Mouse (Mus musculus) heart, adult 2 months (tissue): ENCODE data around the gene Rgs9.

Experiments used
- CTCF ChIP-seq: fragments of 200-600 bp; IDR thresholded peaks from 2 replicates; pipeline ENCODE4 v1.8.1; 2022; ENCODE audit warnings: antibody characterized with exemption, mild to moderate bottlenecking, moderate library complexity
- POLR2A ChIP-seq: fragments of 200-500 bp; IDR thresholded peaks from 2 replicates; pipeline ENCODE4 v1.6.1; 2011; ENCODE audit warnings: mild to moderate bottlenecking, low read depth, low read length, control low read depth; ENCODE audit not compliant: insufficient read depth

DNA sequence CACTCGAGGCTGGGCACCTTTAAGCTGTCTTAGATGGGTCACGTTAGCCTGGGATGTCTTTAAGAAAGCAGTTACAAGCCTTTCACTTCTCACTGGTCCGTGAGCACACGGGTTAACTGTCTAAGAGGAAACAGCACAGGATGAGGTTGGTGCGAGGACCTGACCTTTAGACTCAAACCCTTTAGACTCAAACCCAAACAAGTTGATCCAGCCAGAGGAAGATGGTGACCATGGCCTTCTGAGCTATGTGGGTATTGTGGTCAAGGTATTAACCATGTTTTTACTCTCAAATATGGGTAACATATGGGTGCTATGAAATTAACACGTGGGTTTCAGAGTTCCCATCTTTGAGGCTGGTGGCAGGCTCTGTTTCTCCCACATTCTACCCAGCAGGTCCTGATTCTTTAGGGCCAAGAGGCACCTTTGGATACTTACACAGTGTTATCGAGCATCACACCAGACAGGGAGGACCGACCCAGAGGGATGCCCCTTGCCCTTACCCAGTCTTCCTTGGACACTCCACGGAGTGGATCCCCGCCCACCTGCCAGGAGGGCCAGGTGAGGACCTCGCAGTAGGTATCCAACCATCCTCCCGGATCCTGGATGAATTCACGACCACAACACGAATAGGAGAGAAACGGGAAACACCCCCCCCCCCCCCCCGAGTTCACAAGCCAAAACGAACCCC lies 32.9 kb upstream of the Rgs9 start:
- no peak for TF ChIP-seq CTCF
- no peak for TF ChIP-seq POLR2A
